Mouse (Mus musculus) hindbrain, embryonic 14.5 days (tissue): Measurements from ENCODE around the gene Bmf. TPM values are rescaled to one million over a fixed set of nuclear protein-coding genes. Genes with fewer than 3 reads are reported as not detected.

Experiments
- ATAC-seq: fragments of 200-750 bp; cut with Nextera tagmentation; 2 replicates; pipeline ENCODE4 v1.8.0; 2017; ENCODE audit warnings: moderate number of reproducible peaks, mild to moderate bottlenecking, moderate TSS enrichment, moderate library complexity; ENCODE audit not compliant: low FRiP score
- DNase-seq: peaks from one replicate; pipeline ENCODE4 v3.0.0-alpha.2; 2015; ENCODE audit warnings: low spot score
- H3K27ac ChIP-seq: fragments of 300-500 bp; sonication (generic); 2 replicates; pipeline ENCODE4 v1.5.1; 2014; ENCODE audit warnings: mild to moderate bottlenecking, moderate library complexity
- H3K27me3 ChIP-seq: fragments of 300-500 bp; sonication (generic); 2 replicates; pipeline ENCODE4 v1.6.1; 2014; ENCODE audit warnings: mild to moderate bottlenecking, low read length, mixed read lengths; ENCODE audit not compliant: control insufficient read depth, insufficient read depth
- H3K36me3 ChIP-seq: fragments of 300-500 bp; sonication (generic); replicated peaks from 2 replicates; pipeline ENCODE4 v1.6.1; 2014; ENCODE audit not compliant: control insufficient read depth, insufficient read depth
- H3K4me1 ChIP-seq: fragments of 300-500 bp; sonication (generic); replicated peaks from 2 replicates; pipeline ENCODE4 v1.6.1; 2014; ENCODE audit warnings: antibody characterized with exemption, low read length, mixed read lengths; ENCODE audit not compliant: control insufficient read depth, insufficient read depth
- H3K4me2 ChIP-seq: fragments of 300-500 bp; sonication (generic); replicated peaks from 2 replicates; pipeline ENCODE4 v1.6.1; 2014; ENCODE audit warnings: mild to moderate bottlenecking, moderate library complexity
- H3K4me3 ChIP-seq: fragments of 300-500 bp; sonication (generic); replicated peaks from 2 replicates; pipeline ENCODE4 v1.5.1; 2014; ENCODE audit warnings: mild to moderate bottlenecking, low read length
- H3K9ac ChIP-seq: fragments of 300-500 bp; sonication (generic); 2 replicates; pipeline ENCODE4 v1.6.1; 2014
- H3K9me3 ChIP-seq: fragments of 300-500 bp; sonication (generic); 2 replicates; pipeline ENCODE4 v1.6.1; 2016; ENCODE audit warnings: low read length; ENCODE audit not compliant: control insufficient read depth
- WGBS: fragments of 180-500 bp; shearing (Covaris S2); extraction: QIAGEN DNeasy Blood & Tissue Kit; methylation state at CpG from one replicate; pipeline ENCODE4 v1.1.7; 2014; 5-methylcytosine and 5-hydroxymethylcytosine counted together
- polyA plus RNA-seq: library from polyadenylated mRNA; unstranded; fragments of >200 nt; fragmentation: Nextera tagmentation; extraction: Ambion mirVana; gene quantifications from 2 replicates; pipeline ENCODE4 v1.2.1, GENCODE M21; 2014

The Bmf gene
- polyA plus RNA-seq, 1 experiment from 2014 or later = 3.3 TPM

GRCm38 (mm10) chr2:118546798-118547165, 2.7 kb downstream of the Bmf start:
- Histone ChIP-seq H3K27me3 (no peaks in the 10 kb centered on the region), H3K9ac (no peak overlapping the region), H3K4me2 (peak overlapping the region; percentile 8; the same call in 1 of the 2 replicates), H3K4me1 (peaks cover 54% of the 10 kb centered on the region), H3K36me3 (no peaks in the 10 kb centered on the region), H3K27ac (no peak overlapping the region), H3K9me3 (no peaks in the 10 kb centered on the region), H3K4me3 (no peak overlapping the region)
- 27% methylated on average over 3 of the region's 3 CpGs for WGBS
- ATAC-seq (no peak), DNase-seq (no peak)

GRCm38 (mm10) chr2:118546104-118546797, 3.2 kb downstream of the Bmf start:
- Histone ChIP-seq H3K27me3 (no peaks in the 10 kb centered on the region), H3K4me3 (no peak overlapping the region), H3K9ac (0 out of 2 replicates have a peak overlapping the region, but pooled peaks have one; percentile 18), H3K4me2 (peak overlapping the region; percentile 23), H3K9me3 (no peaks in the 10 kb centered on the region), H3K27ac (peak overlapping the region; percentile 47; the same call in 1 of the 2 replicates), H3K36me3 (no peaks in the 10 kb centered on the region), H3K4me1 (peaks cover 54% of the 10 kb centered on the region)
- ATAC-seq (no peak), DNase-seq (no peak)
- 24% methylated on average over 5 of the region's 5 CpGs for WGBS

- Histone ChIP-seq H3K9ac (0 out of 2 replicates have a peak overlapping the region, but pooled peaks have one; percentile 18), H3K9me3 (no peaks in the 10 kb centered on the region), H3K27me3 (no peaks in the 10 kb centered on the region), H3K4me2 (peak overlapping the region; percentile 49), H3K36me3 (no peaks in the 10 kb centered on the region), H3K4me1 (peaks cover 59% of the 10 kb centered on the region), H3K27ac (peak overlapping the region; percentile 47; the same call in 1 of the 2 replicates), H3K4me3 (no peak overlapping the region)
- ATAC-seq = peak; percentile 22; the same call in 1 of the 2 replicates
- WGBS = 24% methylated on average over 23 of the region's 23 CpGs
- peak; percentile 82 for DNase-seq
Measured at GRCm38 (mm10) chr2:118545242-118546103, 4.0 kb downstream of the Bmf start.

GRCm38 (mm10) chr2:118543893-118544799, 5.3 kb downstream of the Bmf start:
- peak overlapping the region; percentile 47 for H3K27ac ChIP-seq
- no peaks in the 10 kb centered on the region for H3K36me3 ChIP-seq
- H3K4me1 ChIP-seq = peaks cover 54% of the 10 kb centered on the region
- H3K27me3 ChIP-seq = no peaks in the 10 kb centered on the region
- peak overlapping the region; percentile 19; the same call in 1 of the 2 replicates for H3K4me3 ChIP-seq
- WGBS = 12% methylated on average over 23 of the region's 23 CpGs
- H3K9ac ChIP-seq = peak overlapping the region; percentile 37; the same call in 1 of the 2 replicates
- DNase-seq (peak; percentile 73), ATAC-seq (peak; percentile 76)
- H3K9me3 ChIP-seq = no peaks in the 10 kb centered on the region
- peak overlapping the region; percentile 49 for H3K4me2 ChIP-seq

- WGBS = 90% methylated on average over 1 of the region's 1 CpGs
- H3K4me2 ChIP-seq = no peak overlapping the region
- no peak for ATAC-seq
Measured at GRCm38 (mm10) chr2:118542971-118543573, 6.4 kb downstream of the Bmf start.

GRCm38 (mm10) chr2:118541716-118542115, 7.8 kb downstream of the Bmf start:
- 0 out of 2 replicates have a peak, but pooled peaks cover 3% of the 10 kb centered on the region for H3K36me3 ChIP-seq
- H3K4me3 ChIP-seq = no peak overlapping the region
- no peaks in the 10 kb centered on the region for H3K9me3 ChIP-seq
- no peak overlapping the region for H3K27ac ChIP-seq
- H3K4me1 ChIP-seq = peaks cover 38% of the 10 kb centered on the region
- no peak for ATAC-seq
- no peak overlapping the region for H3K9ac ChIP-seq
- no peaks in the 10 kb centered on the region for H3K27me3 ChIP-seq
- no peak for DNase-seq
- no peak overlapping the region for H3K4me2 ChIP-seq
- WGBS = 85% methylated on average over 3 of the region's 3 CpGs

More at GRCm38 (mm10) chr2:118542971-118543573, 6.4 kb downstream of the Bmf start:
- H3K4me1 ChIP-seq = peaks cover 47% of the 10 kb centered on the region
- H3K27ac ChIP-seq = no peak overlapping the region
- no peak for DNase-seq
- no peaks in the 10 kb centered on the region for H3K27me3 ChIP-seq
- 0 out of 2 replicates have a peak, but pooled peaks cover 3% of the 10 kb centered on the region for H3K36me3 ChIP-seq
- no peak overlapping the region for H3K4me3 ChIP-seq
- H3K9ac ChIP-seq = no peak overlapping the region
- no peaks in the 10 kb centered on the region for H3K9me3 ChIP-seq

- Histone ChIP-seq H3K27me3 (no peaks in the 10 kb centered on the region), H3K4me1 (peaks cover 33% of the 10 kb centered on the region), H3K4me2 (no peak overlapping the region), H3K9ac (no peak overlapping the region), H3K4me3 (no peak overlapping the region), H3K36me3 (0 out of 2 replicates have a peak, but pooled peaks cover 3% of the 10 kb centered on the region), H3K9me3 (no peaks in the 10 kb centered on the region), H3K27ac (no peak overlapping the region)
- DNase-seq (no peak), ATAC-seq (no peak)
- 46% methylated on average over 6 of the region's 6 CpGs for WGBS
Measured at GRCm38 (mm10) chr2:118540691-118541117, 8.8 kb downstream of the Bmf start.

- no peak overlapping the region for H3K27ac ChIP-seq
- no peaks in the 10 kb centered on the region for H3K27me3 ChIP-seq
- ATAC-seq = no peak
- DNase-seq = no peak
- no peaks in the 10 kb centered on the region for H3K9me3 ChIP-seq
- no peak overlapping the region for H3K9ac ChIP-seq
- peaks cover 27% of the 10 kb centered on the region; the same call in 1 of the 2 replicates for H3K4me1 ChIP-seq
- 46% methylated on average over 9 of the region's 9 CpGs for WGBS
- 0 out of 2 replicates have a peak, but pooled peaks cover 3% of the 10 kb centered on the region for H3K36me3 ChIP-seq
- no peak overlapping the region for H3K4me2 ChIP-seq
- H3K4me3 ChIP-seq = no peak overlapping the region
Measured at GRCm38 (mm10) chr2:118539881-118540516, 9.5 kb downstream of the Bmf start.
